Comparison of ENCODE assay signal across 26 mouse cellular contexts in genomic region chr12:70575665-70576064, GRCm38 (mm10).
DNase-seq lines count a peak whose midpoint lies in the region; ATAC-seq and TF ChIP-seq lines count a peak whose summit lies in the region.
"Had no signal": no experiment of that assay in that cellular context is flagged by ENCODE, and none has a peak within 500 bp of the region (broad histone marks: within the 10 kb centered on the region; RNA-seq: fewer than 3 reads in every experiment).

No protein-coding gene starts in this region.

- no peak overlapping the region for H3K4me3 ChIP-seq in kidney, embryonic 14.5 days (ENCODE audit: low read length)
- H3K4me3 ChIP-seq in kidney, embryonic 16.5 days (ENCODE audit: low read length), result no peak overlapping the region
- H3K4me3 ChIP-seq in CH12.LX (replicated peaks in 1 of 3; ENCODE audit: low read depth in 2 of 3, low read length in 2 of 3, poor library complexity in 1 of 3), result peak overlapping the region in 2 of 3 experiments; percentile 39 to 45
- H3K4me3 ChIP-seq: embryonic facial prominence, embryonic 13.5 days; embryonic facial prominence, embryonic 15.5 days; erythroblast, embryonic 14.5 days; forebrain, embryonic 10.5 days; forebrain, embryonic 12.5 days had no signal

- peak; percentile 38; the same call in 1 of the 2 replicates for TF ChIP-seq POLR2A in CH12.LX (IDR thresholded peaks at IDR 0.05; ENCODE audit: low read depth, low read length)

- peak overlapping the region; percentile 17; the same call in 1 of the 2 replicates for H3K4me2 ChIP-seq in kidney, embryonic 14.5 days (replicated peaks; ENCODE audit: low read depth, low read length)
- H3K4me2 ChIP-seq in kidney, embryonic 16.5 days (replicated peaks; ENCODE audit: low read depth, low read length), result peak overlapping the region; percentile 28; the same call in 1 of the 2 replicates
- H3K4me2 ChIP-seq in CH12.LX (ENCODE audit: insufficient read depth, low read depth, poor library complexity, severe bottlenecking), result peak overlapping the region; percentile 68
- H3K4me2 ChIP-seq: embryonic facial prominence, embryonic 13.5 days; embryonic facial prominence, embryonic 15.5 days; forebrain, embryonic 12.5 days had no signal

- TF ChIP-seq CTCF in CH12.LX (conservative IDR thresholded peaks at IDR 0.05 in 1 of 2, IDR thresholded peaks at IDR 0.05 in 1 of 2; ENCODE audit: low read depth in 2 of 2, low read length in 2 of 2), result no peak

- H3K27ac ChIP-seq in kidney, embryonic 14.5 days (ENCODE audit: low read depth, low read length), result no peak overlapping the region
- H3K27ac ChIP-seq in kidney, embryonic 16.5 days (ENCODE audit: low read length), result no peak overlapping the region
- no peak overlapping the region for H3K27ac ChIP-seq in CH12.LX (ENCODE audit: insufficient read depth, low read depth)
- H3K27ac ChIP-seq: embryonic facial prominence, embryonic 13.5 days; embryonic facial prominence, embryonic 15.5 days; forebrain, embryonic 10.5 days; forebrain, embryonic 12.5 days had no signal

- no peaks in the 10 kb centered on the region; the same call in 1 of the 2 replicates for H3K27me3 ChIP-seq in kidney, embryonic 14.5 days (ENCODE audit: control insufficient read depth, insufficient read depth, low read length)
- H3K27me3 ChIP-seq in kidney, embryonic 16.5 days (ENCODE audit: insufficient read depth, low read length), result no peaks in the 10 kb centered on the region
- H3K27me3 ChIP-seq in CH12.LX (replicated peaks), result no peaks in the 10 kb centered on the region
- H3K27me3 ChIP-seq in splenic B cell, adult 2 months (ENCODE audit: control insufficient read depth, insufficient read depth, low read length, poor library complexity, severe bottlenecking), result no peaks in the 10 kb centered on the region
- H3K27me3 ChIP-seq: embryonic facial prominence, embryonic 13.5 days; embryonic facial prominence, embryonic 15.5 days; forebrain, embryonic 12.5 days; Patski had no signal

- no peaks in the 10 kb centered on the region for H3K79me2 ChIP-seq in CH12.LX (replicated peaks; ENCODE audit: control insufficient read depth, extremely low read depth, insufficient read depth, poor library complexity, severe bottlenecking)

- no peak overlapping the region for H3K9ac ChIP-seq in kidney, embryonic 14.5 days (ENCODE audit: low read depth, low read length)
- no peak overlapping the region for H3K9ac ChIP-seq in kidney, embryonic 16.5 days (replicated peaks; ENCODE audit: low read length)
- no peak overlapping the region; the same call in 1 of the 2 replicates for H3K9ac ChIP-seq in CH12.LX (ENCODE audit: insufficient read depth, low read depth)
- H3K9ac ChIP-seq: embryonic facial prominence, embryonic 13.5 days; embryonic facial prominence, embryonic 15.5 days; forebrain, embryonic 12.5 days had no signal

- TF ChIP-seq EP300 in CH12.LX (IDR thresholded peaks at IDR 0.05; ENCODE audit: low read length), result no peak

- in situ Hi-C loops in CH12.LX (cut with MboI; ENCODE audit: low pct_ligation_motif_present, low pct_unique_long_range_greater_than_20kb, low sequenced_read_pairs), result no loop called here

- no peak for TF ChIP-seq RAD21 in CH12.LX (IDR thresholded peaks at IDR 0.05; ENCODE audit: low read depth, low read length)

- dilution Hi-C loops in CH12.LX (cut with MboI; ENCODE audit: extremely low pct_ligation_motif_present, extremely low pct_unique_long_range_greater_than_20kb, low sequenced_read_pairs), result no loop called here

- 16% methylated on average over 7 of the region's 7 CpGs for WGBS in kidney, embryonic 14.5 days
- 17% methylated on average over 7 of the region's 7 CpGs for WGBS in kidney, embryonic 16.5 days

- no peaks in the 10 kb centered on the region for H3K36me3 ChIP-seq in kidney, embryonic 14.5 days (ENCODE audit: control insufficient read depth, insufficient read depth, low read length)
- H3K36me3 ChIP-seq in kidney, embryonic 16.5 days (ENCODE audit: insufficient read depth, low read length), result no peaks in the 10 kb centered on the region
- no peaks in the 10 kb centered on the region for H3K36me3 ChIP-seq in CH12.LX (replicated peaks in 1 of 2; ENCODE audit: control insufficient read depth in 1 of 2, insufficient read depth in 1 of 2, low read length in 1 of 2)
- H3K36me3 ChIP-seq in splenic B cell, adult 2 months (ENCODE audit: control insufficient read depth, insufficient read depth, low read length, poor library complexity, severe bottlenecking), result no peaks in the 10 kb centered on the region
- H3K36me3 ChIP-seq: embryonic facial prominence, embryonic 13.5 days; embryonic facial prominence, embryonic 15.5 days; forebrain, embryonic 10.5 days; forebrain, embryonic 12.5 days; G1E had no signal

- no peak for DNase-seq in kidney, adult 9 months
- DNase-seq in kidney, postnatal 36 days, result no peak
- DNase-seq in CH12.LX (ENCODE audit: extremely low read depth), result peak; percentile 58
- peak; percentile 5 for DNase-seq in splenic B cell, adult 2 months (ENCODE audit: low read depth, low spot score)
- no peak for DNase-seq in embryo, embryonic 10 days (ENCODE audit: low spot score)
- DNase-seq: adrenal gland, adult 8-10 months; adrenal gland, postnatal 14 days; adrenal gland, postnatal 36 days; cerebellum, adult 11-12 months; cerebellum, adult 2 months; cerebellum, adult 9-10 months; cerebellum, postnatal 10 days; cerebellum, postnatal 25 days; embryo, embryonic 11 days had no signal

- H3K4me1 ChIP-seq in kidney, embryonic 14.5 days (ENCODE audit: control insufficient read depth, insufficient read depth, low read length), result 0 out of 2 replicates have a peak, but pooled peaks cover 2% of the 10 kb centered on the region
- H3K4me1 ChIP-seq in kidney, embryonic 16.5 days (ENCODE audit: insufficient read depth, low read length), result no peaks in the 10 kb centered on the region
- H3K4me1 ChIP-seq in CH12.LX (ENCODE audit: control insufficient read depth in 1 of 2, insufficient read depth in 2 of 2), result peaks cover 4 to 39% of the 10 kb centered on the region in 2 experiments; a peak in 3 of 4 replicates

- H3K9me3 ChIP-seq in kidney, embryonic 14.5 days (ENCODE audit: control insufficient read depth, low read length), result no peaks in the 10 kb centered on the region
- no peaks in the 10 kb centered on the region for H3K9me3 ChIP-seq in kidney, embryonic 16.5 days (ENCODE audit: low read length)
- H3K9me3 ChIP-seq in CH12.LX (replicated peaks; ENCODE audit: low read length), result no peaks in the 10 kb centered on the region
- H3K9me3 ChIP-seq: embryonic facial prominence, embryonic 13.5 days; embryonic facial prominence, embryonic 15.5 days; forebrain, embryonic 10.5 days; forebrain, embryonic 12.5 days; G1E had no signal

- peak; percentile 81 for ATAC-seq in kidney, embryonic 14.5 days (ENCODE audit: low FRiP score, low TSS enrichment)
- ATAC-seq in kidney, embryonic 16.5 days (ENCODE audit: low FRiP score, low TSS enrichment), result peak; percentile 76
- ATAC-seq: activated CD4-positive, CD25-positive, alpha-beta regulatory T cell, adult 4 months; forebrain, embryonic 14.5 days; forebrain, embryonic 16.5 days; Patski had no signal

TF ChIP-seq in CH12.LX, 34 proteins besides CTCF, POLR2A, EP300 and RAD21:
- TF ChIP-seq ZC3H11A (IDR thresholded peaks at IDR 0.05; ENCODE audit: low read depth, low read length) (no peak), MAX (IDR thresholded peaks at IDR 0.05; ENCODE audit: low read length) (peak; percentile 79), BHLHE40 (IDR thresholded peaks at IDR 0.05; ENCODE audit: low read depth, low read length) (peak; percentile 63), MAZ (IDR thresholded peaks at IDR 0.05; ENCODE audit: low read depth, low read length) (no peak), USF1 (IDR thresholded peaks at IDR 0.05; ENCODE audit: low read depth, low read length) (no peak), ZMIZ1 (IDR thresholded peaks at IDR 0.05; ENCODE audit: low read depth, low read length) (no peak), KAT2A (IDR thresholded peaks at IDR 0.05; ENCODE audit: insufficient replicate concordance, low read length) (no peak), MYC (IDR thresholded peaks at IDR 0.05; ENCODE audit: low read depth, low read length) (no peak), JUND (conservative IDR thresholded peaks at IDR 0.05; ENCODE audit: low read depth, low read length) (no peak), USF2 (conservative IDR thresholded peaks at IDR 0.05; ENCODE audit: low read depth, low read length) (no peak), ELF1 (IDR thresholded peaks at IDR 0.05; ENCODE audit: low read depth, low read length) (no peak), UBTF (IDR thresholded peaks at IDR 0.05; ENCODE audit: low read depth, low read length) (no peak), TCF12 (IDR thresholded peaks at IDR 0.05; ENCODE audit: low read depth, low read length) (no peak), MXI1 (IDR thresholded peaks at IDR 0.05; ENCODE audit: low read depth, low read length) (peak; percentile 28; the same call in 1 of the 2 replicates), E2F4 (IDR thresholded peaks at IDR 0.05; ENCODE audit: insufficient replicate concordance, low read depth, low read length) (no peak), SIN3A (IDR thresholded peaks at IDR 0.05; ENCODE audit: low read length) (no peak; the same call in 1 of the 2 replicates), NELFE (IDR thresholded peaks at IDR 0.05; ENCODE audit: low read depth, low read length) (peak; percentile 36; the same call in 1 of the 2 replicates), HCFC1 (IDR thresholded peaks at IDR 0.05; ENCODE audit: low read depth, low read length) (no peak), TBP (conservative IDR thresholded peaks at IDR 0.05; ENCODE audit: low read depth, low read length) (0 out of 2 replicates have a peak, but pooled peaks have one; percentile 39)

Comparison
In these comparisons a context has a peak if more than half of its experiments do, and no peak if none do; other contexts are left out.
1. H3K4me2 ChIP-seq: peak in every context shown above with its lines; median percentile 68 in CH12.LX; 28 in kidney, embryonic 16.5 days; 17 in kidney, embryonic 14.5 days.
2. H3K4me3 ChIP-seq: peak in CH12.LX (2 of 3); none in kidney, embryonic 14.5 days (single experiment) and kidney, embryonic 16.5 days (single experiment).
3. DNase-seq: peak in CH12.LX (single experiment) and splenic B cell, adult 2 months (single experiment); none in kidney, adult 9 months (single experiment), kidney, postnatal 36 days (0 of 2) and embryo, embryonic 10 days (single experiment).